Mouse (Mus musculus): ENCODE measurements around the gene Zfp46.

The Zfp46 gene

DNA sequence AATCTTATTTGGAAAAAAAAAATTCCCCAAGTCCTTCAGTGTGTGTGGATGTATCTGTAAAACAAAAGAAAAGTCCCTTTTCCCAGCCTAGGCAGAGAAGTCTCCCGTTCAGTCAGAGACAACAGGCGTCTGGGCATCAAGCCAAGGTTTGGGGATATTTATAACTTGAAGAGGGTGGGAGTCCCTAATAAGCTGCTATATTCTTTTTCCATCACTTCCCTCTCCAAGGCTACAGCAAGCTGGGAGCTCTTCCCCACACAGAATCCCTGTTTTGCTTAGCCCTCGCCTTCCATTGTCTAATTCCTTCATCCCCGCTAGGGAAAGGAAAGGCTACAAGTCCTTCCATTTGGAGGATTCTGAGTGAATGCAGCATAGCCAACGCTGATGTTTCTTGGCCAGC lies at the start of gene Zfp46:
TSS of gene Zfp46 (plus strand) at position 229 of the 400 bp plus-strand sequence.
- CTCF ChIA-PET = no interaction called here

DNA sequence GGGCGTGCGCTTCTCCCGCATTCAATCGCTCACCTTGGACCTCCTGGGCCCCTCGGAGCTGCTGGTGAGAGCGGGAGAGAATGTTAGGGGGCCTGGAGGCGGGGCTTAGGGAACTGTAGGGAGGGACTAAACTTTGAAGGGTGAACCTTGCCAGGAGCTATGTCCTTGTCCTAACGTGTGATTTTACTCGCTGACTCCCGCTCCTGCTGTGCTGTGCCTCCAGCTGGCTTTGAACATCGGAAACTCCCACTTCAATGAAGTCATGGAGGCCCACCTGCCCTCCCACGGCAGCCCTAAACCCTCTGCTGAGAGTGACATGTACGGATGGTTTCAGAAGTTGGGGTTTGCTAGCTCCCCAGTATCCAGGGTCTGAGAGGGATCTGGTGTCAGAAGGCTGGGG lies 45.8 kb upstream of the Zfp46 start:
- CTCF ChIA-PET = no interaction called here

- CTCF ChIA-PET = no interaction called here
Observed at GRCm38 (mm10) chr4:136239111-136239510, 45.4 kb upstream of the Zfp46 start.

GRCm38 (mm10) chr4:136239622-136240021 lies 44.9 kb upstream of the Zfp46 start:
- CTCF ChIA-PET = no interaction called here

DNA sequence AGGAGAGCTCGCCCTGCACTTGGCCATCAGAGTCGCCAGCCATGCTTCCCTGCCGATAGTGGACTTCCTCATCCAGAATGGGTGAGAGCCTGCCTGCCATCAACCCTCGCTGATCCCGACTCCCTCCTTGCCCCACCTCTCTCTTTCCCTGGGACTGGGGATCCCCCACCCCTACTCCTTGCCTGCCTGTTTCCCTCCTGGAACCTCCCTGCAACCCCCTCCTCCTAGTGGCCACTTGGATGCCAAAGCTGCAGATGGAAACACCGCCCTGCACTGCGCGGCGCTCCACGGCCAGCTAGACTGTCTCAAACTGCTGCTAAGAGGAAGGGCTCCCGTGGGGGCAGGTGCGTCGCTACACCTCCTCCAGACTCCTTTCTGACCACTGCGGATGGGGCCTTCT lies 44.4 kb upstream of the Zfp46 start:
- CTCF ChIA-PET = no interaction called here

DNA sequence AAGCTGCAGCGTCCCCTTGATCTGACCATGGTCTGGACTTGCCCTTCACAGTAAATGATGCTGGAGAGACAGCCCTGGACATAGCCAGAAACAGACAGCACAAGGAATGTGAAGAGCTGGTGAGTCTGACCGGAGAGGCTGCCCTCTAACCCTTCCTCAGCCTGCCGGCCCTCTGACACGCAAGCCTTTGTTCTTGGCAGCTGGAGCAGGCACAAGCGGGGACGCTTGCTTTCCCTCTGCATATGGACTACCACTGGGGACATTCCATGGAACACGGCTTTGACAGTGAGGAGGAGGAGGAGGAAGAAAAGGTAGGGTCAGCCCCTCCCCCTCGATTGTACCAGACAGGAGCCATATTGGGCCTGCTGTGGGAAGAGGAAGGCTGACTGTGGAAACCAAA lies 43.5 kb upstream of the Zfp46 start:
- CTCF ChIA-PET = interaction anchor here (0.6 kb wide), 1 partner anchor 1978 kb away, joined by 5 read pairs; no protein-coding TSS in a partner anchor

DNA sequence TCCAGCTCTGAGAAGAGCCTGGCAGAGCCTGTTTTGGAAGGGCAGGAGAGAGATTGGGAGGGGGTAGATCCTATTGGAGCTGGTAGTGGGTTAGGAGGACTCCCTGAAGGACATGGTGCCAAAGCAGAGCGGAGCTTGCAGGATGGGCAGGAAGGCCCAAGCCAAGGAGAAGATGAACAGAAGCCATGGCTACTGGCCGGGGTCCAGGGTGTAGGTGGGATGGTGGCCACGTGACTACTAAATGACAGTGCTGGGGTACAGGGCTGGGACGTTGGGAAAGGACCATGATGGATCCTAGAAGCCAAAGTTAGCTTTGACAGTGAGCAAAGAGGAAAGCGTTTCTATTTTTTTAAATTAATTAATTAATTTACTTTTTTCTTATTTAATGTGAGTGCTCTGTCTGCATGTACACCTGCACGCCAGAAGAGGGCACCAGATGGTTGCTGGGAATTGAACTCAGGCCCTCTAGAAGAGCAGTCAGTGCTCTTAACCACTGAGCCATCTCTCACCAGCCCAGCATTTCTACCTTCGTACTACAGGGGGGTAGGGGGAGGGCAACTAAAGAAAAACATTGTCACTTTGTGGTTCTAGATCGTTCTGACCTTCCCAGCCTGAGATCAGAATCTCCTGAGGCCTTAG lies 42.3 kb upstream of the Zfp46 start:
- CTCF ChIA-PET = interaction anchor here (0.7 kb wide), 1 partner anchor 7 kb away, joined by 3 read pairs; no protein-coding TSS in a partner anchor

GRCm38 (mm10) chr4:136242728-136243127 lies 41.8 kb upstream of the Zfp46 start:
- CTCF ChIA-PET = interaction anchor here (0.7 kb wide), 1 partner anchor 7 kb away, joined by 3 read pairs; no protein-coding TSS in a partner anchor

- CTCF ChIA-PET = no interaction called here
Observed at GRCm38 (mm10) chr4:136244208-136244607, 40.3 kb upstream of the Zfp46 start.

GRCm38 (mm10) chr4:136245681-136246080 lies 38.8 kb upstream of the Zfp46 start:
- CTCF ChIA-PET = no interaction called here

DNA sequence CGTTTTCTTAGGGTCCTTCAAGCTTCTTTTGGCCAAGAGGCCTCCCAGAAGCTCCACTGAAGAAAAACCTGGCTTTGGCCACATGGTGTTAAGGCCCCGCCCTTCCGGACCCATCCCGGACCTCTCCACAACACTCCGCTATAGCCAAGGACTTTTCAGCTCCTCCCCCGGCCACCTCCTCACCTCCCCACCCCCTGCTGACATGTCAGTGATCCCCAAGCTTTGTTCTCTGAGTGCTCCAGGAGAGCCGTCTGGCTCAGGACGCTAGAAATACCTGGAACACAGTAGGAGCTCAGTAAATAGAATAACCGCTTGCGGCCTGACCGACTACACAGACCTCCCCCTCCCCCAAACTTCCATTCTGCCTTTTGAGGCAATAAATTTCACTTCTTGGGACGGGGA lies 37.9 kb upstream of the Zfp46 start:
- CTCF ChIA-PET = interaction anchor here (0.6 kb wide), 2 partner anchors 151 to 1709 kb away, joined by 3 to 8 read pairs; no protein-coding TSS in a partner anchor

- CTCF ChIA-PET = interaction anchor here (0.6 kb wide), 1 partner anchor 13 kb away, joined by 3 read pairs; no protein-coding TSS in a partner anchor
Observed at GRCm38 (mm10) chr4:136247386-136247728, 37.1 kb upstream of the Zfp46 start.

- CTCF ChIA-PET = interaction anchor here (0.6 kb wide), 1 partner anchor 13 kb away, joined by 3 read pairs; no protein-coding TSS in a partner anchor
Observed at GRCm38 (mm10) chr4:136247729-136248463, 36.6 kb upstream of the Zfp46 start, which contains the start of gene Tcea3. TSS of gene Tcea3 (plus strand) at chr4:136247729.

GRCm38 (mm10) chr4:136248464-136249331 lies 35.8 kb upstream of the Zfp46 start:
- CTCF ChIA-PET = no interaction called here

- CTCF ChIA-PET = no interaction called here
Observed at GRCm38 (mm10) chr4:136249332-136249647, 35.2 kb upstream of the Zfp46 start.

DNA sequence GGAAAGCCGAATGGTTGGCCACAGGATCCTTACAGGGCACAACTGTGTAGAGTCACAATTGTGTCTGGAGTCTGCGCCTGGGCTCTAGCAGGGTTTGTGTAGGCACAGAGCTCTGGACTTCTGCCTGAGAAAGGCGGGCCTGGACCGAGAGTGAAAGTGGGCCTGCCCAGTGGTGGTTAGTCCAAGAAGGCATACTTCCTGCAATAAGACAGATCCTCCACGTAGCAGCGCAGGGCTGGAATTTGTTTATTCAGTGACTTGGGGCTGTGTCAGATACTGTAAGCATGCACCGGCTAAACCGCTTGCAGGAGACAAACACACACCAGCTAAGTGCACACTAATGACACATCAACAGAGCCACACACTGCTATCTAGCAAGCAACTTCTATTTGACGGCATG lies 34.7 kb upstream of the Zfp46 start:
- CTCF ChIA-PET = no interaction called here

GRCm38 (mm10) chr4:136255919-136256318 lies 28.6 kb upstream of the Zfp46 start:
- CTCF ChIA-PET = no interaction called here

- CTCF ChIA-PET = no interaction called here
Observed at GRCm38 (mm10) chr4:136256696-136257095, 27.8 kb upstream of the Zfp46 start.

DNA sequence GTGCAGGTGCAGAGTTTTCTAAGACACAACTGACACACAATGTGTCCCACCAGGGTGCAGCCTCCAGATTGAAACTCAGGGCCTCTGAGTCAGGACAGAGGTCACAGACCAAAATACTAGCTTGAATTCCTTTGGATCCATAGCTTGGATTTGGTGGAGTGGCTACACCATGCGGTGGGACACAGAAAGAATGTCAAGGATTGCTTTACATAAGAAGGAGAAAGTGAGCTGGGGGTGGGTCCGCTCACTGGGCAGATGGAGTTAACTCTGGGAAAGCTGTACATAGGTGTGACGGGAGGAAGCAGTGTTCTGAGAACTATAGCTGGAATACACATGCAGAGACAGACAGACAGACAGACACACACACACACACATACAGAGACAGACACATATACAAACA lies 24.6 kb upstream of the Zfp46 start:
- CTCF ChIA-PET = no interaction called here

- CTCF ChIA-PET = interaction anchor here (0.7 to 0.9 kb wide), 2 partner anchors 13 to 52 kb away, joined by 3 read pairs; partner anchors contain the start of gene Tcea3
Observed at GRCm38 (mm10) chr4:136260491-136261180, 23.8 kb upstream of the Zfp46 start.

DNA sequence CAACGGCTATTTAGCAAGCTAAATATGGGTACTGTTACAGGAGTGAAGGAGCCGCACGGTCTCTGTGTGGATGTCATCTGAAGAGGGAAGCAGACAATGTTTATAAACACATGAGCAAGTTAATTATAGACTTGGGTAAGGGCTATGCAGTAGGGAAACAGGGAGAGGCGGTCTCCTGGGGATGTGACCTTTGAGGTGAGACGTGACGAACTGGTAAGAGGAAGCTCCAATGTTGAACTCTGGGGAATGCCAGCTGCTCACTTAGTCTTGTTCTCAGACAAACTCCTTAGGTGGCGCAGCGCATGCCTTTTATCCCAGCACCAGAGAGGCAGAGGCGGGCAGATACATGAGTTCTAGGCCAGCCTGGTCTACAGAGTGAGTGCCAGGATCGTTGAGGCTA lies 22.6 kb upstream of the Zfp46 start:
- CTCF ChIA-PET = interaction anchor here (0.7 kb wide), 1 partner anchor 75 kb away, joined by 5 read pairs; no protein-coding TSS in a partner anchor

DNA sequence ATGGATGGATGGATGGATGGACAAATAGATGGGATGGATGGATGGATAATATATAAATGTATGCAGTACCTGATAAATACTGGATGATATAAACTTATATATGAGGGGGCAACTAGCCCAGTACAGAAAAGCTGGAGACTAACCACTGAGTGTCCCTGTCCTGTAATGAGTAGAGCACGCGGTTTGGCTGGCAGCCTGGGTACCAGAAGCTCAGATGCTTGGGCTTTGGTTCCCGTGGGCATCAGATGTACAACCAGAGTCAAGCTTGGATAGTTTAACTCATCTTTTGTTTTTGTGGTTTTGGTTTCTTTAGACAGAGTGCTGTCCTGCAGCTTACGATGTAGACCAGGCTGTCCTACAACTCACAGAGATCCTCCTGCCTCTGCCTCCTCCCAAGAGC lies 20.9 kb upstream of the Zfp46 start:
- CTCF ChIA-PET = no interaction called here
